Mouse (Mus musculus) thymus, adult 2 months (tissue): ENCODE results near the gene Adgre5.

Experiments
- CTCF ChIP-seq: fragments of 200-500 bp; IDR thresholded peaks from 2 replicates; pipeline ENCODE4 v1.5.1; 2012; ENCODE audit warnings: mild to moderate bottlenecking, control low read depth, low read length, moderate library complexity, borderline replicate concordance; ENCODE audit not compliant: control insufficient read depth, poor library complexity, insufficient read depth; ENCODE audit errors: extremely low read depth
- POLR2A ChIP-seq: fragments of 200-500 bp; IDR thresholded peaks from 2 replicates; pipeline ENCODE4 v1.6.1; 2012; ENCODE audit warnings: mild to moderate bottlenecking, low read length, control low read depth, moderate library complexity; ENCODE audit not compliant: control insufficient read depth, poor library complexity, insufficient read depth; ENCODE audit errors: extremely low read depth

GRCm38 (mm10) chr8:83721405-83722025 is 19.6 kb downstream of the Adgre5 start:
- no peak for TF ChIP-seq CTCF
- TF ChIP-seq POLR2A, result no peak
